Mouse (Mus musculus): ENCODE measurements at regions not wholly inside any gene's neighbourhood (a gene's known extent, or its start where the extent isn't known, plus 50 kb on each side); places are given as distances from the start of the nearest gene placed in this dataset.

DNA sequence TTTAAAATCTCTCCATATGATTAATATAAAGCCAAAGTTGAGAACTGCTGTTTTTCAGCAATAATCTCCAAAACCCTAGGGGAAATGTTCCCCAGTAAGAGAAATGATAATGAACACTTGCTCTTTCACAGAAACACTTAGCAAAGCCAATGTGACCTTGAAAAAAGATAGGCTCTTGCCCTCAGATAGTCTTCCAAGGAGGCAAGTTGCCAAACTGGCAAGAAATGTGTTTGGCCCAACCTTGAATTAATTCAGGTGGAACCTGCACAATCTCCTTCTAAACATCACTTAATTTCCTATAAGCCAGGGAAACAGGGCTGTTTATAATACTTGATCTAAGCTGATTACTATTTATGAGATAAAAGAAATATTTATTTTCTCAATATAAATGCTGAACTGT, 244.0 kb upstream of the Gnaz start:
- no peak overlapping the region for H3K4me3 ChIP-seq (ENCODE audit: low read depth, low read length)
- H3K9ac ChIP-seq (ENCODE audit: low read depth, low read length), result no peak overlapping the region
- H3K4me2 ChIP-seq (replicated peaks; ENCODE audit: low read depth), result no peak overlapping the region
- no peaks in the 10 kb centered on the region for H3K4me1 ChIP-seq (replicated peaks; ENCODE audit: control insufficient read depth, insufficient read depth, low read length)
- no peaks in the 10 kb centered on the region for H3K36me3 ChIP-seq (ENCODE audit: control insufficient read depth, insufficient read depth)
- TF ChIP-seq CTCF (IDR thresholded peaks at IDR 0.05; ENCODE audit: low read depth), result no peak
- no peak overlapping the region for H3K27ac ChIP-seq (ENCODE audit: low read depth, low read length)
- no peaks in the 10 kb centered on the region for H3K9me3 ChIP-seq (ENCODE audit: control insufficient read depth)
- no peak for ATAC-seq
- no peaks in the 10 kb centered on the region for H3K27me3 ChIP-seq (replicated peaks; ENCODE audit: control insufficient read depth, insufficient read depth, low read length)

DNA sequence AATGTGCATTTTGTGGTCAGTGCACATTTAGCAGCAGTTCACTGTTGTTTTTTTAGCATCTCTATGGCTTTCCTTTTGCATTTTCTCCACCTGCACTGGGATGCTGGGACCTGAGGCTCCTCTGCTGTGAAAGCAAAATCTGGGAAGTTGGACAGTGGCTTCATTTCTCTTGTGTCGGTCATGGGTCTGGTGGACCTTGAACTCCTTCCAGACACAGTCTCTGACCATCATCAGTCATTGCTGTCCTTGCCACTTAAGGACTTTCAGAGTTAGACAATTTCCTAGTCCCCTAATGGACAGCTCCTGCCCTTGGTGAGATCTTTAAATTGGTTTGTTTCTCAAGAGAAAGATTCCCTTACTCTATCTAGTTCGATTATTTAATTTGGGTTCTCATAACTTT, 217.5 kb upstream of the Gnaz start:
- no peaks in the 10 kb centered on the region for H3K4me1 ChIP-seq (replicated peaks; ENCODE audit: control insufficient read depth, insufficient read depth, low read length)
- no peak overlapping the region for H3K27ac ChIP-seq (ENCODE audit: low read depth, low read length)
- WGBS, result 81% methylated on average over 2 of the region's 2 CpGs
- no peaks in the 10 kb centered on the region for H3K9me3 ChIP-seq (ENCODE audit: control insufficient read depth)
- H3K27me3 ChIP-seq (replicated peaks; ENCODE audit: control insufficient read depth, insufficient read depth, low read length), result no peaks in the 10 kb centered on the region
- ATAC-seq, result no peak
- no peak overlapping the region for H3K9ac ChIP-seq (ENCODE audit: low read depth, low read length)
- no peak overlapping the region for H3K4me2 ChIP-seq (replicated peaks; ENCODE audit: low read depth)
- no peaks in the 10 kb centered on the region for H3K36me3 ChIP-seq (ENCODE audit: control insufficient read depth, insufficient read depth)
- no peak overlapping the region for H3K4me3 ChIP-seq (ENCODE audit: low read depth, low read length)
- no peak for TF ChIP-seq CTCF (IDR thresholded peaks at IDR 0.05; ENCODE audit: low read depth)

GRCm38 (mm10) chr10:74750879-74751278, 216.1 kb upstream of the Gnaz start:
- no peaks in the 10 kb centered on the region for H3K27me3 ChIP-seq (replicated peaks; ENCODE audit: control insufficient read depth, insufficient read depth, low read length)
- no peaks in the 10 kb centered on the region for H3K36me3 ChIP-seq (ENCODE audit: control insufficient read depth, insufficient read depth)
- no peak overlapping the region for H3K4me3 ChIP-seq (ENCODE audit: low read depth, low read length)
- H3K4me2 ChIP-seq (replicated peaks; ENCODE audit: low read depth), result no peak overlapping the region
- H3K27ac ChIP-seq (ENCODE audit: low read depth, low read length), result no peak overlapping the region
- no peaks in the 10 kb centered on the region for H3K9me3 ChIP-seq (ENCODE audit: control insufficient read depth)
- no peak overlapping the region for H3K9ac ChIP-seq (ENCODE audit: low read depth, low read length)
- ATAC-seq, result no peak
- 0 out of 2 replicates have a peak, but pooled peaks have one; percentile 5 for TF ChIP-seq CTCF (IDR thresholded peaks at IDR 0.05; ENCODE audit: low read depth)
- H3K4me1 ChIP-seq (replicated peaks; ENCODE audit: control insufficient read depth, insufficient read depth, low read length), result no peaks in the 10 kb centered on the region

DNA sequence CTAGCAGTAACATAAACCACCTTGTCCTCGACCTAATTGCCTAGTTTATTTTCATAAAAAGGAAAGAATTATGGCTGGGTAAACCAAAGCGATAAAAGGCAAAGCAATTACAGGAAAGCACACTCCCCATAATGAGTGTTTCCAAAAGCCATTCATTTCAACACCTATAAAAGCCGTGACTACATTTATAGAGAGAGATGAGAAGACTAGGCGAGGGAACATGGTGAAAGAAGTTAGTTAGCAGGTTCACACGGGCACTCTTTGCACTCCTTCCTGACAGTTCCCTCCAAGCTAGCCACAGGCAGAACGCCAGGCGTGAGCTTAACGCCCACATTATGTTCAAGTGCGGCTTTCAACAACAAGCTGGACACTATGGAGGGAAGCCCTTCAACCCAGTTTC, 206.2 kb upstream of the Gnaz start:
- Histone ChIP-seq H3K9ac (ENCODE audit: low read depth, low read length) (no peak overlapping the region), H3K4me3 (ENCODE audit: low read depth, low read length) (no peak overlapping the region), H3K4me2 (replicated peaks; ENCODE audit: low read depth) (no peak overlapping the region), H3K27ac (ENCODE audit: low read depth, low read length) (no peak overlapping the region), H3K36me3 (ENCODE audit: control insufficient read depth, insufficient read depth) (no peaks in the 10 kb centered on the region), H3K4me1 (replicated peaks; ENCODE audit: control insufficient read depth, insufficient read depth, low read length) (no peaks in the 10 kb centered on the region), H3K9me3 (ENCODE audit: control insufficient read depth) (no peaks in the 10 kb centered on the region), H3K27me3 (replicated peaks; ENCODE audit: control insufficient read depth, insufficient read depth, low read length) (no peaks in the 10 kb centered on the region)
- TF ChIP-seq CTCF (IDR thresholded peaks at IDR 0.05; ENCODE audit: low read depth), result no peak
- ATAC-seq, result no peak
- WGBS, result 77% methylated on average over 9 of the region's 9 CpGs

DNA sequence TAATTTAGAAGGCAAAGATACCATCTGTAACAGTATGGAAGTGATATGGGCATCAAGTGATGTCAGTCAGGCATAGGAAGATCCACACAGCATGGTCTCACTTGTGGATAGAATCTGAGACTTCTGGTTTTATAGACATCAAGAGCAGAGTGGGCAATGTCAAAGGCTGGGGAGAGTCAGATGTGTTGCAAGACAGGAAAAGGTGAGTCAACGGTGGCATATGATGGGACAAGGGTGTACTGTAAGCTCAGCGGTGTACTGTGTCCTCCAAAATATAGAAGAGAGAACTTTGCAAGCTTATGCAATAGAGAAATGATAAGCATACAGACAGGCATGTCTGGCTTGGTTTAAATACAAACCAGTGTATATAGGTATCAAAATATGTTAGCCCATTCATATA, 177.7 kb upstream of the Gnaz start:
- Histone ChIP-seq H3K9ac (ENCODE audit: low read depth, low read length) (no peak overlapping the region), H3K27me3 (replicated peaks; ENCODE audit: control insufficient read depth, insufficient read depth, low read length) (no peaks in the 10 kb centered on the region), H3K36me3 (ENCODE audit: control insufficient read depth, insufficient read depth) (no peaks in the 10 kb centered on the region), H3K4me1 (replicated peaks; ENCODE audit: control insufficient read depth, insufficient read depth, low read length) (no peaks in the 10 kb centered on the region), H3K9me3 (ENCODE audit: control insufficient read depth) (no peaks in the 10 kb centered on the region), H3K27ac (ENCODE audit: low read depth, low read length) (no peak overlapping the region), H3K4me3 (ENCODE audit: low read depth, low read length) (no peak overlapping the region), H3K4me2 (replicated peaks; ENCODE audit: low read depth) (no peak overlapping the region)
- WGBS, result 71% methylated on average over 2 of the region's 2 CpGs
- TF ChIP-seq CTCF (IDR thresholded peaks at IDR 0.05; ENCODE audit: low read depth), result no peak
- ATAC-seq, result no peak

DNA sequence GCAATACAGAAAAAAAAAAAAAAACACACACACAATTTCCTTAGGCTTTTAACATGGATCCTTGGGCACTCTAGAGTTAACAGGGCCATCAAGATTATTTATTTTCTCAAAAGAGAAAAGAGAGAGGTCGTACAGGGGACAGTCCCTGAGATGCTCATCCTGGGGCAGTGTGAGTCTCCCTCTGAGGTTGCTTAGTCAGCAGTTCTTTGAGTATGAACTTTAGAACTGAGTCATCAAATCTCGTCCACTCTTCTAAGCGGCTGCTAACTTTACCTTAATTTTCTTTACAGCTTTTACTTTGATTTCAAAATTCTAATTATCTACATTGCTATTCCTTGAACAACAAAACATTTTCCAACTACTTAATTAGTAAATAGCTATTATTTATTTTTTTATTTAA, 177.0 kb upstream of the Gnaz start:
- no peak for TF ChIP-seq CTCF (IDR thresholded peaks at IDR 0.05; ENCODE audit: low read depth)
- ATAC-seq, result no peak
- Histone ChIP-seq H3K4me1 (replicated peaks; ENCODE audit: control insufficient read depth, insufficient read depth, low read length) (no peaks in the 10 kb centered on the region), H3K9me3 (ENCODE audit: control insufficient read depth) (no peaks in the 10 kb centered on the region), H3K9ac (ENCODE audit: low read depth, low read length) (no peak overlapping the region), H3K27me3 (replicated peaks; ENCODE audit: control insufficient read depth, insufficient read depth, low read length) (no peaks in the 10 kb centered on the region), H3K4me3 (ENCODE audit: low read depth, low read length) (no peak overlapping the region), H3K36me3 (ENCODE audit: control insufficient read depth, insufficient read depth) (no peaks in the 10 kb centered on the region), H3K27ac (ENCODE audit: low read depth, low read length) (no peak overlapping the region), H3K4me2 (replicated peaks; ENCODE audit: low read depth) (no peak overlapping the region)
- WGBS, result 66% methylated on average over 3 of the region's 3 CpGs

GRCm38 (mm10) chr10:74823395-74823794, 143.6 kb upstream of the Gnaz start:
- H3K9ac ChIP-seq (ENCODE audit: low read depth, low read length), result no peak overlapping the region
- ATAC-seq, result no peak
- H3K9me3 ChIP-seq (ENCODE audit: control insufficient read depth), result no peaks in the 10 kb centered on the region
- no peak overlapping the region for H3K4me2 ChIP-seq (replicated peaks; ENCODE audit: low read depth)
- no peaks in the 10 kb centered on the region for H3K27me3 ChIP-seq (replicated peaks; ENCODE audit: control insufficient read depth, insufficient read depth, low read length)
- no peaks in the 10 kb centered on the region for H3K4me1 ChIP-seq (replicated peaks; ENCODE audit: control insufficient read depth, insufficient read depth, low read length)
- no peak for TF ChIP-seq CTCF (IDR thresholded peaks at IDR 0.05; ENCODE audit: low read depth)
- H3K36me3 ChIP-seq (ENCODE audit: control insufficient read depth, insufficient read depth), result no peaks in the 10 kb centered on the region
- no peak overlapping the region for H3K4me3 ChIP-seq (ENCODE audit: low read depth, low read length)
- H3K27ac ChIP-seq (ENCODE audit: low read depth, low read length), result no peak overlapping the region
